Mouse (Mus musculus) CH12F3 (cell line): ENCODE data around the gene Ppp1r14a.

Source experiments
- in situ Hi-C: fragments of 300-500 bp; cut with MboI; formaldehyde crosslinking; loops from 2 replicates; pipeline ENCODE4 v1.14.3; 2020; ENCODE audit warnings: low sequenced_read_pairs

The Ppp1r14a gene

GRCm38 (mm10) chr7:29288942-29289638, at the start of gene Ppp1r14a:
Gene Ppp1r14a, plus strand, starts transcription at chr7:29289308.
- in situ Hi-C loops: no loop called here

- in situ Hi-C loops: no loop called here
These were observed 44.2 kb upstream of the Ppp1r14a start for GRCm38 (mm10) chr7:29244732-29245416.

DNA sequence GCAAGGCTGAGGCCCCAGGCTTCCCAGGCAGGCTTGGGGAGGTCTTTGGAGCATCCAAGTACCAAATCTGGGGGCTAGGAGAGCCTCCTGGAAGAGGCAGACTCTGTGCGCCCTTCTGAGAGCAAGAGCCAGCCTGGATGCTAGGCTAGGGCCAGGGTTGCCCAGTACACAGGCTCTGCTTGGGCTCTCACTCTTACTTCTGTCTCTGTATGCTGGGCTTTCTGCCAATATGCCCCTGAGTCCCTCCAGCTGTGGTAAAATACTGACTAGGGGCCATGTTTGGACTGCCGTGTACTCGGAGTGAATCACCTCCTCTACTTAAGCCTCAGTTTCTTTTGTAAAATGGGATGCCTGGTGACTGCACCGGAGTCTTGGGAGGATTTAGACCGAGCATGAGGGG, 43.1 kb upstream of the Ppp1r14a start:
- in situ Hi-C loops: no loop called here

- in situ Hi-C loops: no loop called here
These were observed 42.3 kb upstream of the Ppp1r14a start for GRCm38 (mm10) chr7:29246619-29247313.

- in situ Hi-C loops: no loop called here
These were observed 41.8 kb upstream of the Ppp1r14a start for GRCm38 (mm10) chr7:29247314-29247700.

DNA sequence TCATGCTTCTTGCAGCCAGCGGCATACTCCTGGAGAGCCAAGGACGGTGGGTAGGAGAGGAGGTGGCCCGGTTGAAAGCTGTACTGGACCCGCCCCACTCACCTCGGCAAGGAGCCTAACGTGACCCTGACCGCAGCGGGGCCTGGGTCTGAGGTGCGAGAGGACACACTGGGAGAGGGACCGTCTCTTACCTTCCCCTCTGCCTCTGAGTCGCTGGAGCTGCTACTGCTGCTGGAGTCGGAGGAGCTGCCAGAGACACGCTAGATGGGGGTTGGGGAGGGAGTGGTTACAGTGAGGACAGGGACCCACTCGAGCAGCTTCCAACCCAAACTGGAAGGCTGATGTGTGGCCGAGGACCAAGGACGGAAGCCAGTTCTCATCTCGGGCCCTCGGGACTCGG, 41.4 kb upstream of the Ppp1r14a start:
- in situ Hi-C loops: no loop called here

DNA sequence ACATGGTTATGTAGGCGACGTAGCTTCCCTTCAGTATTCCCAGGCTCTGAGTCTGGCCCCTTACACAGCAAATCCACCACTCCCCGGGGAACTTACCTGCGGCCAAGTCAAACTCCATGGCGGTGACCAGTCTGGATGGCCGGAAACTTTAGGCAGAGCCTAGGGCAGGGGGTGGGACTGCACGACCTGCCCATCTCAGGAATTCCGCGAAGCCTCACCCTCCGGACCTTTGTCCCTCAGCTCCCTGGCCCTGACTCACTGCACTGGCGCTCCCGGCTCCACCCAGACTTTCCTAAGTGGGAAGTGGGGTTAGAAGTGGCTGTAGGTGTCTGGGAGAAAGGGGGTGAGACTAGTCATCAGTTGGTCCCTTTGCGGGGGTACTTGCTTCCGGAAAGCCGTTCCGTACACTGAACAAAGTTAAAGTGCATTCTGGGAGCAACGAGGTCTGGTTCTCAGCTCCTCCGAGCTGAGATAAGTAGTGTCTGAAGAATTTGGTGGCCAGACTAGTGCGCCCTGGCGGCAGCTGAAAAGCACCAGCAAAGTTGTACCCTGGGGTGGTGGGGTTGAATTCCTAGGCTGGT, 40.8 kb upstream of the Ppp1r14a start, which contains the start of gene 2200002D01Rik:
TSS of gene 2200002D01Rik (minus strand) at position 206 of the 581 bp plus-strand sequence.
- in situ Hi-C loops: no loop called here

DNA sequence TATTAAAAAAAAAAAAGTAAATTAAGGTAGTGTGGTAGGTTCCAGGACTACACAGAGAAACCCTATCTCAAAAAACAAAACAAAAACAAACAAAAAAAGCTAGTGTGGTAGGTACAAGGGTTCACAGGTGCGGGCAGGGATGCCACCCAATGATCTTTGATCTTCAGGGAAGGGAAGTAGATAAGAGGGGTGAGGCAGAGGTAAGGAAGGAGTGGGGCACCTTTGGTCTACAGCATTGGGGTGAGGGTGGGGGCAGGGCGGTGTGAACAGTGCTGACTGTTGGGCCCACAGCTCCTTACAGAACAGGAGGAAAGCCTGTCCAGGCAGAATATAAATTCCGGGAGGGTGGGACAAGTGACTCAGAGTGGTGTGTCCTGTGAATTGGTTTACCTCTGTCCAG, 37.9 kb upstream of the Ppp1r14a start:
- in situ Hi-C loops: no loop called here

- in situ Hi-C loops: no loop called here
These were observed 35.3 kb upstream of the Ppp1r14a start for GRCm38 (mm10) chr7:29253842-29254241.

- in situ Hi-C loops: no loop called here
These were observed 33.2 kb upstream of the Ppp1r14a start for GRCm38 (mm10) chr7:29255875-29256274.

DNA sequence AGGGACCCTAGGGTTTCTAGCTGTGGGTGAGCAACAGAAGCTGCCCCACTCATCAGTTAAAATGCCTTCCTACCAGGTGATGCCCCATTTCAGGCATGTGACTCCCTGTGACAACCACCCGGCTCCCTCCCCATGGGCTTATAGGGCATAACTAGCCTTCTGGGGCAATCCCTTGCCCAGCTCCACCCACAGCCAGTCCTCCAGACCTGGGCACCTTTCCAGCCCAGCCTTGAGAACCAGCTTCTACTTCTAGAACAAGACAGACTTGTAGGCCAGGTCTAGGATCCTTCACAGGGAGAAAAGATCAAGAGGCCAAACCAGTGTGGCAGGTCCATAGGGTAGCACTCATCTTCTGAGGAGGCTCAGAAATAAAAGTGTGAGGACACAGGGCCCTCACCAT, 31.7 kb upstream of the Ppp1r14a start:
- in situ Hi-C loops: no loop called here

DNA sequence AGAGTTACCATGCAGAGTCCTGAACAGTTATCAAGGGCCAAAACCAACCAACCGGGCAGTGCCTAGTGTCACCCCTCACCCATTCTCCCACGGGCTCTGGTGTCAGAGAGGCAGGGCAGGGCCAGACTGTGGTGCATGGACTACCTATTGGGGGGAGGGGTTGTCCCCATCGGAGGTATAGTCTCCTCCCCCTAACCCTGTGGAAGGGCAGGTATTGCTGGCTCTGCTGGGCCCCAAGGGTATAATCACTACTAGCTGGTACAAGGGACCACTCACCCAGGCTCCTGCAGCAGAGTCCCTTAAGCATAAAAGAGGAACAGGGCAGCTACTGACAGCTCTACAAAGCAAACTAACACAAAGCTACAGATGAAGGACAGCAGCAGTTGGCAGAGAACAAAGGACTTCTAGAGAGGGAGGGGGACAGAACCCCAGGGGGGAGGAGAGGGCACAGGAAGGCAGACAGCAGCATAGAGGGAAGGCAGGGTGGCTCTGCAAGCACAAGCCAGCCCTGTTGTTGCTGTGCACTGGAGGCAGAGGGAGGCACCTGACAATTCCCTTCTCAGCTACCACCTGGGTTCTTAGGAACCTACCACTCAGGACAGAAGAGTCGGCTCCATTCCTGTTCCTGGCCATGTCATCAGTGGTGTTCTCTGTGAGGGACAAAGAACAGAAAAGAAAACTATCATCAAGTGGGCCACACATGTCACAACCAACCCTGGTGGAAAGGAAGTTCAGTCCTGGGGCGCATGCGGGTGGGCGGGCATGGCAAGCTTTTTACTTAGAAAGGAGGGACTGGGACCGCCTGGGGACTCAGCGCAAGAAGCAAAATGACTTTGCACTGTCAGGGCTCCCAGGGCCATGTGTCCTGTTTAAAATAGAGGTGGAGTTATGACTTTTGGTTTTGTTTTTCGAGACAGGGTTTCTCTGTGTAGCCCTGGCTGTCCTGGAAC, 29.1 kb upstream of the Ppp1r14a start:
- in situ Hi-C loops: no loop called here

- in situ Hi-C loops: no loop called here
These were observed 27.0 kb upstream of the Ppp1r14a start for GRCm38 (mm10) chr7:29262151-29262550.

GRCm38 (mm10) chr7:29263831-29264230, 25.3 kb upstream of the Ppp1r14a start:
- in situ Hi-C loops: no loop called here

GRCm38 (mm10) chr7:29265636-29266035, 23.5 kb upstream of the Ppp1r14a start:
- in situ Hi-C loops: no loop called here

- in situ Hi-C loops: no loop called here
These were observed 22.2 kb upstream of the Ppp1r14a start for GRCm38 (mm10) chr7:29266931-29267330.

GRCm38 (mm10) chr7:29270445-29270844, 18.7 kb upstream of the Ppp1r14a start:
- in situ Hi-C loops: no loop called here

GRCm38 (mm10) chr7:29271687-29272465, 17.2 kb upstream of the Ppp1r14a start:
- in situ Hi-C loops: no loop called here

DNA sequence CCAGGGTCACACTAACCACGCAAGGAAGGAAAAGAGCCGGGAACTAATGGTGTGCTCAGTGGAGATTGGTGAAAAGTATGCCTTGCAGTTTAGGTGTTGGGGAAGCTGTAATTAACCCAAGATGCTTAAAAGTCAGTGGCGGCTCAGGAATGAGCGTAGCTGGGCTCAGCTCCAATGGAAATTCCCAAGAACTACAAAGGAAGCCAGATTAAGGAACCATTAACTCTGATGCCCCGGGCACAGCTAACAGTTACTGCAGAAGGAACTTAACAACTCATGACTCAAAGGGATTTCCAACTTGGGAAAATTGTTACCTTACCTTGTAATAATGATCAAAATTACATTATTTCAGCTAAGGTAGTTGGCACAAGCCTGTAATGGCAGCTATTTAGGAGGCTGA, 12.4 kb upstream of the Ppp1r14a start:
- in situ Hi-C loops: no loop called here

- in situ Hi-C loops: no loop called here
These were observed 11.6 kb upstream of the Ppp1r14a start for GRCm38 (mm10) chr7:29277510-29277909.
